Mouse (Mus musculus) lung, postnatal 0 days (tissue): ENCODE measurements around the gene Helt.

Experiments
- CTCF ChIP-seq: IDR thresholded peaks from 2 replicates; pipeline ENCODE4 v1.5.1; 2016; ENCODE audit warnings: antibody characterized with exemption, mild to moderate bottlenecking
- EP300 ChIP-seq: IDR thresholded peaks from 2 replicates; pipeline ENCODE4 v1.6.1; 2016; ENCODE audit warnings: antibody characterized with exemption, mild to moderate bottlenecking, control low read depth

- no peak for TF ChIP-seq CTCF
- no peak for TF ChIP-seq EP300
Measured at GRCm38 (mm10) chr8:46295951-46296350, 1.5 kb upstream of the Helt start.
